Mouse (Mus musculus): ENCODE results near the gene Dclk2.

DNA sequence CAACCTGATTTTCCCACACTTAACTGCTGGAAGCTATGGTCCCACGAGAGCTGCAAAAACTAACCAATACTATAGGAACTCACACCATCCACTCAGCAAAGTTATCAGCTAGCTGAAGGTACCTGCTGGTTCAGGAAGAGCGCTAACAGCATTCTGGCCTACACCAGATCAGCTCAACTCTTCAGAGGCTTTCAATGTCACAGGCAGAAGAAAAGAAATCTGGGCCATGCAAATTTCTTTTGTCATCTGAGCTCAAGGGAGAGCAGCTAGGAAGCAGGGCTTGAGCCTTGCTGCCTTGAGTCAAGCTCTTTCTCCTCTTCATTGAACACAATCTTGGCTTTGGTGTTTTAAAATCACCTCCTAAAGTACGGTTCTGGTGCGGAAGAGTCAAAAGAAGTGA, 4.0 kb downstream of the Dclk2 start:
- TF ChIP-seq GATA1 (IDR thresholded peaks at IDR 0.05; ENCODE audit: low read length): no peak
- no peak for TF ChIP-seq TAL1 (IDR thresholded peaks at IDR 0.05; ENCODE audit: low read length)
